Mouse (Mus musculus): Measurements from ENCODE around the gene Naa38. TPM values are rescaled to one million over a fixed set of nuclear protein-coding genes. Genes with fewer than 3 reads are reported as not detected.
"Not testable (repeated sequence)": the region's sequence is repeated elsewhere in the genome, so short reads cannot be mapped to it uniquely, and the experiment has no call there.

Naa38 gene
- 147 and 150 TPM in 2 replicates for polyA plus RNA-seq (2016; fragmentation: Nextera tagmentation; extraction: Ambion mirVana)

DNA sequence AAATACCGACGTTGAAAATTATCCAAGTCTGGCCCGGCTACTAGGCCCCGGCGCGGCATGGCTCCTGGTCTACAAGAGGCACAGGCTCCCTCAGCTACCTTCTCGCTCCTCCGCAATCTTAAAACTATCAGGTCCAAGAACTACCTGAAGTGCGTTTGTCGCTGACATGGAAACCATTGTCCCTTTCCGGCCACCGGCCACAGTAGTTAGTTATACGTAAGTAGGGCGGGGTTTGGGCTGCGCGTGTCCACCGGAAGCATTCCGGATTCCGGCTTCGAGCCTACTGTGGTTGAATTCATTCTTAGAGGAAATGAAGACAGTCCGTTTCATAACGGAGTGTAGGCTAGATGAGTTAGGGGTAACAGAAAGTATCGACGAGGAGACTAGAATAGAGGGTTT is at the start of gene Naa38, which contains the start of gene Cyb5d1:
Gene Naa38 (plus strand): TSS at position 253 of the 399 bp plus-strand sequence.
Gene Cyb5d1 (minus strand): TSS at position 397 of the 399 bp plus-strand sequence.
- not testable (repeated sequence) for H3K27me3 ChIP-seq (replicated peaks); H3K9me3 ChIP-seq (replicated peaks)
- Histone ChIP-seq H3K9ac (peak within 1 kb of the TSS; percentile 88), H3K27ac (ENCODE audit: poor library complexity, severe bottlenecking) (peak within 1 kb of the TSS; percentile 93), H3K4me1 (replicated peaks) (peaks cover 41% of the 10 kb centered on the region), H3K36me3 (peaks cover 10% of the 10 kb centered on the region), H3K4me2 (peak within 1 kb of the TSS; percentile 87), H3K4me3 (peak within 1 kb of the TSS; percentile 60)
- ATAC-seq (ENCODE audit: insufficient number of reproducible peaks, low FRiP score): peak; percentile 79
- WGBS: under 1% methylated on average over 24 of the region's 24 CpGs

GRCm38 (mm10) chr11:69346441-69346840 is 48.8 kb upstream of the Naa38 start:
- WGBS: 82% methylated on average over 26 of the region's 26 CpGs
- peaks cover 74% of the 10 kb centered on the region for H3K36me3 ChIP-seq

DNA sequence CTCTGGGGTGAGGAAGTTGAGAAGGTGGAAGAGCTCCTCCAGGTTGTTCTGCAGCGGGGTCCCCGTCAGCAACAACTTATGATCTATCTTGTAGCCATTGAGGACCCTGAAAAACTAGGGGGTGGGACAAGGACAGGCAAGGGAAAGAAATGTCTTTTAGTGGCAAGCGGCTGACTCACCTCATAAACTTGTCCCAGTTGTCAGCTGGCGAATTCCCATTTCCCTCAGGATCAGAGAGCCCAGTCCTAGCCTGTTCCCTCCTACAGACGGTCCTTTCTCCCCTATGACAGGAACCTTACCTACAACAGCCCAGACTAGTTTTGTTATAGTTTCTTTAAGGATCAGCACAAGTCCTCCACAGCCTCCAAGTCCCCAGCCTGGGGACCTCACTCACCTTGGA is 38.7 kb upstream of the Naa38 start:
- Histone ChIP-seq H3K27ac (ENCODE audit: poor library complexity, severe bottlenecking) (no peak overlapping the region), H3K9me3 (replicated peaks) (no peaks in the 10 kb centered on the region), H3K27me3 (replicated peaks) (no peaks in the 10 kb centered on the region), H3K4me1 (replicated peaks) (no peaks in the 10 kb centered on the region), H3K9ac (no peak overlapping the region), H3K4me3 (no peak overlapping the region), H3K4me2 (no peak overlapping the region), H3K36me3 (peaks cover 97% of the 10 kb centered on the region)
- WGBS: 87% methylated on average over 5 of the region's 5 CpGs
- no peak for ATAC-seq (ENCODE audit: insufficient number of reproducible peaks, low FRiP score)

More at GRCm38 (mm10) chr11:69346441-69346840, 48.8 kb upstream of the Naa38 start:
- Histone ChIP-seq H3K27ac (ENCODE audit: poor library complexity, severe bottlenecking) (no peak overlapping the region), H3K4me3 (no peak overlapping the region), H3K9ac (no peak overlapping the region), H3K4me2 (no peak overlapping the region), H3K27me3 (replicated peaks) (no peaks in the 10 kb centered on the region), H3K4me1 (replicated peaks) (no peaks in the 10 kb centered on the region), H3K9me3 (replicated peaks) (no peaks in the 10 kb centered on the region)
- no peak for ATAC-seq (ENCODE audit: insufficient number of reproducible peaks, low FRiP score)

DNA sequence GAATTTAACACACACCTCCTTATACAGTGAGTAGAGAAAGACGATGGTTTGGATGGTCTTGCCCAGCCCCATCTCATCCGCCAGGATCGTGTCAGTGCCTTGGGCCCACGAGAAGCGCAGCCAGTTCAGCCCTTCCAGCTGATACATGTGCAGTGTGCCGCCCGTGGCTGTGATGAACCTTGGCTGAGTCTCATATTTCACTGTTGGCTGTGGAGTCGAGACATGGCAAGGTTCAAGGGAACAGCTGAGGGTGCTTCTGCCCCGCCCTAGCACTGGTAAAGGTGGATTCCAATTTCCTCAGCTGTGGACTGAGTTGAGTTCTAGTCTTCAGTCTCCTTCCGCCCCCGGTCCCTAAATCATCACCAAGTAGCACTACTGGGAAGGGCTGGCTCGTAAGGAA is 37.6 kb upstream of the Naa38 start:
- Histone ChIP-seq H3K9me3 (replicated peaks) (no peaks in the 10 kb centered on the region), H3K27ac (ENCODE audit: poor library complexity, severe bottlenecking) (no peak overlapping the region), H3K36me3 (peaks cover 96% of the 10 kb centered on the region), H3K9ac (no peak overlapping the region), H3K4me3 (no peak overlapping the region), H3K4me1 (replicated peaks) (no peaks in the 10 kb centered on the region), H3K4me2 (no peak overlapping the region), H3K27me3 (replicated peaks) (no peaks in the 10 kb centered on the region)
- WGBS: 88% methylated on average over 12 of the region's 12 CpGs
- ATAC-seq (ENCODE audit: insufficient number of reproducible peaks, low FRiP score): no peak

DNA sequence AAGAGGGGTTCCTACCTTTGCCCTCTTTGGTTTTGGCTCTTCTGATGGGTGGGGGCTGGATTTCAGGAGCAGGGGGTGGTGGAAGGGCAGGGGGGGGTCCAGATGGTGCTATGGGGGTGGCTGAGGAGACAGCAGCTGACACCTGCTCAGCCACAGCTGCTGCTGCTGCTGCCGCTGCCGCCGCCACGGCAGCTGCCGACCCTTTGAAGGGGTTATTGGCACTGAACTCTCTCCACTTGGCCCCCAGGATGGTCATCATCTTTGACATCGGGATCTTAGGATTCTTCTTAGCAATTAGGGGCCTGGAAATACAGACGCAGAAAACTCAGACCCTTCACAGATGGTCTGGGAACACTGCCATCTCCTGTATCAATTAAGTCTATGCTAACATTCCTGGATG is 33.3 kb upstream of the Naa38 start:
- H3K4me2 ChIP-seq: no peak overlapping the region
- no peak for ATAC-seq (ENCODE audit: insufficient number of reproducible peaks, low FRiP score)
- no peak overlapping the region for H3K27ac ChIP-seq (ENCODE audit: poor library complexity, severe bottlenecking)
- WGBS: 78% methylated on average over 7 of the region's 7 CpGs
- H3K27me3 ChIP-seq (replicated peaks): no peaks in the 10 kb centered on the region
- no peak overlapping the region for H3K4me3 ChIP-seq
- H3K4me1 ChIP-seq (replicated peaks): peaks cover 23% of the 10 kb centered on the region
- H3K9ac ChIP-seq: no peak overlapping the region
- H3K36me3 ChIP-seq: peaks cover 67% of the 10 kb centered on the region
- H3K9me3 ChIP-seq (replicated peaks): no peaks in the 10 kb centered on the region

- Histone ChIP-seq H3K4me1 (replicated peaks) (peaks cover 26% of the 10 kb centered on the region), H3K27ac (ENCODE audit: poor library complexity, severe bottlenecking) (no peak overlapping the region), H3K9me3 (replicated peaks) (no peaks in the 10 kb centered on the region), H3K4me3 (no peak overlapping the region), H3K27me3 (replicated peaks) (no peaks in the 10 kb centered on the region), H3K36me3 (peaks cover 62% of the 10 kb centered on the region), H3K9ac (no peak overlapping the region), H3K4me2 (no peak overlapping the region)
- 76% methylated on average over 2 of the region's 2 CpGs for whole genome bisulfite sequencing
- no peak for ATAC-seq (ENCODE audit: insufficient number of reproducible peaks, low FRiP score)
Observed at GRCm38 (mm10) chr11:69362479-69362878, 32.8 kb upstream of the Naa38 start.

GRCm38 (mm10) chr11:69364376-69364775 is 30.9 kb upstream of the Naa38 start:
- no peak overlapping the region for H3K9ac ChIP-seq
- H3K4me1 ChIP-seq (replicated peaks): peaks cover 35% of the 10 kb centered on the region
- ATAC-seq (ENCODE audit: insufficient number of reproducible peaks, low FRiP score): no peak
- peaks cover 43% of the 10 kb centered on the region for H3K36me3 ChIP-seq
- peak overlapping the region; percentile 97 for H3K4me2 ChIP-seq
- H3K27me3 ChIP-seq (replicated peaks): no peaks in the 10 kb centered on the region
- H3K4me3 ChIP-seq: no peak overlapping the region
- H3K9me3 ChIP-seq (replicated peaks): no peaks in the 10 kb centered on the region
- WGBS: 56% methylated on average over 8 of the region's 8 CpGs
- peak overlapping the region; percentile 97 for H3K27ac ChIP-seq (ENCODE audit: poor library complexity, severe bottlenecking)

DNA sequence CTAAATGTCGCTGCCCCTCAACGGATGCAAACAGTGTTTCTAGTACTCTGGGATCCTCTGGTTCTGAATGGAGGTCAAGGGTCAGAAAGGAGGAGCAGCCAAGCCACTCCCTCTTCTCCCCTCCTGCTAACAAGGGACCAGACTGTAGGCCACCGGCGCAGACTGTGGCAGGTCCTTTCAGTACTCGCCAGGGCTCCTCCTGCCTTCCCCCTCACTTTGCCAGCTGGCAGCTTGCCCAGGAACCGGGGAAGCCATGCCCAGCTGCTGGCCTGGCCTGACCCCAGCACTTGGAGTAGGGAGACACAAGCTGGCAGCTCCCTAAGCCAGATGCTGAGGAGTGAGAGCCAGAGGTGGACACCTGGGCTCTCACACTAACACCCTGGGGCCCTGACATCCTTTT is 30.4 kb upstream of the Naa38 start:
- WGBS: 2% methylated on average over 6 of the region's 6 CpGs
- peak overlapping the region; percentile 97 for H3K27ac ChIP-seq (ENCODE audit: poor library complexity, severe bottlenecking)

DNA sequence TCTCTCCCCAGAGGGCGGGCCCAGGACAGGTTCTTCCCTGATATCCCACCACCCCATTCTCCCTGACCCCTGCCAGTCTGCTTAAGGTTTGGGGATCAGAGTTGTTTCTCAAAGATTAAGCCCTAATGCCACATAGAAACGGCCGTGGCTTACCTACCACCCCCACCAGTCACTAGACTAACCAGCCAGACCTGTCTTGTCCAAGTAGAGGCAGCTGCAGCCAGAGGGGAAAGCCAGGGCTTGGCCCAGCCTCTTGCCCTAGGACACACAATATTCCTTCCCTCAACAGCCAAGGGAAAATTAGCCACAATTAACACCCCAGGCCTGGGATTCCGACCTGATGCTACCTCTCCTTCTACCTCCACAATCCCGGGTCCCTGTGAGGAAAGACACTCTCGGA is 29.6 kb upstream of the Naa38 start:
- WGBS: 32% methylated on average over 6 of the region's 6 CpGs
- H3K9ac ChIP-seq: peak overlapping the region; percentile 71
- H3K4me3 ChIP-seq: peak overlapping the region; percentile 98
- peaks cover 37% of the 10 kb centered on the region for H3K4me1 ChIP-seq (replicated peaks)
- H3K27me3 ChIP-seq (replicated peaks): no peaks in the 10 kb centered on the region
- peak overlapping the region; percentile 97 for H3K27ac ChIP-seq (ENCODE audit: poor library complexity, severe bottlenecking)
- H3K9me3 ChIP-seq (replicated peaks): no peaks in the 10 kb centered on the region
- peaks cover 30% of the 10 kb centered on the region for H3K36me3 ChIP-seq
- ATAC-seq (ENCODE audit: insufficient number of reproducible peaks, low FRiP score): no peak
- H3K4me2 ChIP-seq: peak overlapping the region; percentile 97

More for the DNA sequence above, 30.4 kb upstream of the Naa38 start:
- Histone ChIP-seq H3K9me3 (replicated peaks) (no peaks in the 10 kb centered on the region), H3K27me3 (replicated peaks) (no peaks in the 10 kb centered on the region), H3K36me3 (peaks cover 38% of the 10 kb centered on the region), H3K9ac (peak overlapping the region; percentile 71; the same call in 1 of the 2 replicates), H3K4me3 (peak overlapping the region; percentile 5; the same call in 1 of the 2 replicates), H3K4me2 (peak overlapping the region; percentile 97), H3K4me1 (replicated peaks) (peaks cover 35% of the 10 kb centered on the region)
- ATAC-seq (ENCODE audit: insufficient number of reproducible peaks, low FRiP score): peak; percentile 9; the same call in 1 of the 2 replicates

DNA sequence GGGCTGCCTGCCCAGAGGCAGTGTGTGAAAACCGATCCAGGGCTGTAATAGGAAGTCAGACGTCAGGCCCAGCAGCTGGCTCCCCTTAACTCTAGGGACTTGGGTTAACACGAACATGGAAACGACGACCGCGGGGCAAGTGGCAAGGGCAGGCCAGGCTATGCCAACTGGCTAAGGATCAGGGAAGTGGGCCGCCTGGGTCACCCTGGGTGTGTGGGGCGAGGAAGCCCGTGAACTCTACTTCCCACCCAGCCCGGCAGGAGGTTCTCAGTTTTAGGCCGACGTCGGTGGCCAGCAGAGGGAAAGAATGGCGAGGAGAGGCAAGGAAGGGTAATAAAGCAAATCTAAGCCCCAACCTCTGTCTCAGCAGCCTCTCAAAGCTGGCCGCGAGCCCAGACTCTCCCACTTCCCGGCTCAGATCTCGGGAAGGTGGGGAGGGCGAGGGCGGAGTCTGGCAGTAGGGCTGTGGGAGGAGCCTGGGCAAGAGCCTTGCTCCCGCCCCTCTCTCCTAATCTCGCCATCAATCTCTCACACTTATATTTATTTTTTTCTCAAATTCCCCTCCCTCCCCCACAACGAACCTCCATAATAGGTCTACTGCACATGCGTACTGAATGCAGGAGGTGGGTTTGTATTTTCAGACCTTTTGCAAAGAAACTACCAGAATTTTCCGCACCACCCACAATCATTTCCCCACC is 29.0 kb upstream of the Naa38 start:
- H3K27me3 ChIP-seq (replicated peaks): no peaks in the 10 kb centered on the region
- peak overlapping the region; percentile 97 for H3K4me2 ChIP-seq
- H3K4me3 ChIP-seq: peak overlapping the region; percentile 98
- peak overlapping the region; percentile 100 for H3K9ac ChIP-seq
- peak overlapping the region; percentile 97 for H3K27ac ChIP-seq (ENCODE audit: poor library complexity, severe bottlenecking)
- H3K9me3 ChIP-seq (replicated peaks): no peaks in the 10 kb centered on the region
- H3K4me1 ChIP-seq (replicated peaks): peaks cover 43% of the 10 kb centered on the region
- H3K36me3 ChIP-seq: peaks cover 24% of the 10 kb centered on the region
- ATAC-seq (ENCODE audit: insufficient number of reproducible peaks, low FRiP score): peak; percentile 85
- WGBS: under 1% methylated on average over 26 of the region's 26 CpGs

DNA sequence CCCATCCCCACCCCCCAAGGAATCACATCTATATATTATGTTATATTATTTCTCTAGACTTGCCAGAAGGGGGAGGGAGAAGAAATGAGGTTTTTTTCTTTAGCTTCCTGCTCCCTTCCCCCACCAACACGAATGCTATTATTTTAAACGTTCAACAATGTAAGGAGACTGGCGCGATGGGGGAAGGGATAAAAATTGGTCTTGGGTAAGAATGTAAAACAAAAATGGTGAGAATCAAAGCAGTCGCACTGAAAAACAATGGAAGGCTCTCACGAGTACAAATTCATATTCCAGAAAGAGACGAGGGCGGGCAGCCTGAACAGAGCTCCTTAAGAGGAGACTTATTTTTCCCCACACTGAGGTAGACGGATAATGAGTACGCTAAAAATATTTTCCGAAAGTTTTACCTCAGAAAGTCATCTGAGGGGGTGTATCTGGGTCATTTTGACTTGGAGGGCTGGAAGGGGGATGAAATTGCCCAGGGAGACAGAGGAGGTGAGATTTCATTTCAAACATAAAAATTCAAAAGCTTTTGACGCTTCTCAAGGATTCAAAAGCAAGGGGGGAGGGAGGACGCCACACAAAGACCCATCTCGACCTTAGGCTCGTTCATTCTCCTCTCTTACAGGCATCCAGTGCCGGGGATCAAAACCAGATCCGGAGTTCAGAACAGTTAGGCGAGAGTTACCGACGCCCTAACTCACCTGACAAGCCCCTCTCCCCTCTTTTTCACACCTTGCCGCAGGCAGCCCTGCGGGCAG is 28.3 kb upstream of the Naa38 start:
- no peaks in the 10 kb centered on the region for H3K9me3 ChIP-seq (replicated peaks)
- peak overlapping the region; percentile 97 for H3K27ac ChIP-seq (ENCODE audit: poor library complexity, severe bottlenecking)
- peak overlapping the region; percentile 98 for H3K4me3 ChIP-seq
- H3K27me3 ChIP-seq (replicated peaks): no peaks in the 10 kb centered on the region
- peaks cover 16% of the 10 kb centered on the region for H3K36me3 ChIP-seq
- H3K4me1 ChIP-seq (replicated peaks): peaks cover 50% of the 10 kb centered on the region
- ATAC-seq (ENCODE audit: insufficient number of reproducible peaks, low FRiP score): no peak
- peak overlapping the region; percentile 97 for H3K4me2 ChIP-seq
- WGBS: under 1% methylated on average over 22 of the region's 22 CpGs
- peak overlapping the region; percentile 100 for H3K9ac ChIP-seq

Measured in heart, embryonic 12.5 days (tissue).